Mouse (Mus musculus): ENCODE results near the gene Trim44.

DNA sequence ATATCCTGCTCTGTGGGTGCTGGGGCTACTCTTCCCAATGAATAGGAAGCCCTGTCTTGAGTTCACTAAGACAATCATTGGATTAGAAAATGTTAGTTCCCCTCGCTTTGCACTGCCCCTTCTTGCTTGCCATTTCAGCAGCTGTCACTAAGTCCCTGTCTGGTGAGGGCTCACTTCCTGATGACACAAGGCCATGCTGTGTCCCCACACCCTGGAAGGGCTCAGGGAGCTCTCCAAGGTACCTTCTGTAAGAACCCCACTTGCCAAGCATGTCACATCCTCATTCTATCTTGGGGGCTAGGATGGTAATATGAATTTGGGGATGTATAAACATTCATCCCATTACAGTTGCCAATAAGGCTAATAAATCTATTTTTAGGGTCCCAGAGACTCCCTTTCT, 129.7 kb downstream of the Trim44 start:
- no peak for TF ChIP-seq CTCF (IDR thresholded peaks at IDR 0.05; ENCODE audit: extremely low read depth, insufficient read depth, low read length)
- TF ChIP-seq POLR2A (IDR thresholded peaks at IDR 0.05; ENCODE audit: extremely low read depth, insufficient read depth, low read length): no peak
